Mouse (Mus musculus) leukemia stem cell, adult 10-12 weeks (primary cell): Measurements from ENCODE around the gene 3110070M22Rik. TPM values are rescaled to one million over a fixed set of nuclear protein-coding genes. Genes with fewer than 3 reads are reported as not detected.

Experiments used
- polyA plus RNA-seq: library from polyadenylated mRNA; stranded (reverse); fragments of >175 nt; gene quantifications from 2 replicates; pipeline ENCODE4 v1.2.3, GENCODE M21; 2012; ENCODE audit warnings: low replicate concordance

The 3110070M22Rik gene
- polyA plus RNA-seq: 2.3 and 3.0 TPM in 2 replicates

DNA sequence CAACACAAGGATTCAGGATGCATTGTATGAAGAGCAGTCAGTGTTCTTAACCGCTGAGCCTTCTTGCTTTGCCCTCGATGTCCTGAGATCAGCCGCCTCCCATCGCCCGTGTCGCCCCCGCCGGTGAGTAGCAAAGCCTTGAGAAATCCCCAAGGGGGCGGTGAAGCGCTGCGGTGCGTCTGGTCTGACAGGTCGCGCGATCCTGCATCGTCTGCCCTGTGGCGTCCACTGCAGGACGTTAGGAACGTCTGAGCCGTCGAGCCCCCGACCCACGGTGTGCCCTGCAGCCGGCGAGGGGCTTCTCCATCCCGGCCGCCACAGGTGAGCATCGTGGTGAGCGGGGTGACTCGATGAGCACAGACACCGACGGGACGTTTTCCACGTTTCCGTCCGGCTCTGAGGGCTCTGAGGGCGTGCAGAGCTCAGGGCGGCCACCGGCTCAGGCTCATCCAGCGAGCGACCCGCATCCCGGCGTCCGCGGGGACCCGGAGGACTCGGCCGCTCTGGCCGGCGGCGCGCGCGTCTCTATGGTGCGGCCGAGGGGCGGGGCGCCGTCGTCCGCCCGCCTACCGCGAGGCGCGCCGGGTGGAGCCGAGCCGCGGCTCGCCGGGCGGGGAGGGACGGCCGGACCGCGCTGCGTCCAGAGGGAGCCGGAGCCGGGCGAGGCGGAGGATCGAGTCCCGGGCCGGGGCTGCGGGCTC is at the start of gene 3110070M22Rik, which contains the start of gene Tmem267:
TSS of gene 3110070M22Rik (minus strand) at position 504 of the 701 bp plus-strand sequence.
TSS of gene Tmem267 (plus strand) at position 160 of the 701 bp plus-strand sequence.

DNA sequence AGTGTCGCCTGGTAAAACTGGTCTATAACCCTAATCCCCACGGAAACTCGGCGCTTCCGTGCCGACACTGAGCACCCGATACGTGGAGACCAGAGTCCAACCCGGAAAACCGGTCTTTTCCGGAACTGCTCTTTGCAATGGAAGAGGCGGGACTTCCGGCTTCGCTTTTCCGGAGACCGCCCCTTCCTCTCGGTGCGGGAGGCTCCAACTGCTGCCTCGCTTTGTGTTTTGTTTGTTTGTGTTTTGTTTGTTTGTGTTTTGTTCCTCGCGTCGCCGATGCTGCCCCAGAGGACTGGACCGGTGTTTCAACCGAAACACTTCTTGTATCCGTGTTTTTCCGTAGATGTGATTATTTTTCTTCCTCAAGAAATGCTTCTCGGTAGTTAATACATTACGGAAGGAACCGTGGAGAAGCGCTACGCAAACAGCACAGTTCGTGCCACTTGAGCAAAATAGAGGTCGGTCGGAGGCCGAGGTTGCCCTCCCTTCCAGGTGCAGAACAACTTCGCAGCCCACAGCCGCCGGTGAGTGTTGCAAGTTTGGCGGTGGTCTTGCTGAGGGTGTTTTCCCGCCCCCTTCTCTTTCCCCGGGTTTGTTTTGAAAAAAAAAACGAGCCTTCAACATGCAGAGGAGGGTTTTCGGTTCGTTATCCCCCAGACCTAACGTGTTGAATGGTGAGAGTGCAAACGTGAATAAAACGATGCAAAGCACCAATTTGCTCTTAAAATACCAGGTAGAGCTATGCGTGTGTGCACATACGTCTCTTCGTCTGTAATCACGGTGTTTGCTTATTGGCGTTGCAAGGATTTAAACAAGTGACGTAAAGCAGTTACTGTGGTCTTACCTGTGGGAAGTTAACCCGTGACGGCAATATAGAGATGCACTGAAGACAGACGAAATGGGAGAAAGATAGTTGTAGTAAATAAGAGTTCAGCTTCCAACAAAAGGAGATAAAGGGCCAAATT is 25.3 kb downstream of the 3110070M22Rik start, which contains the start of gene 4833420G17Rik:
TSS of gene 4833420G17Rik (plus strand) at position 173 of the 965 bp plus-strand sequence.

Other genes starting within 250 kb of the 3110070M22Rik start
- gene Paip1, start 59.8 kb downstream of the 3110070M22Rik start, polyA plus RNA-seq: 19.3 and 21.5 TPM in 2 replicates
- 2.1 and 9.1 TPM in 2 replicates for gene 4833420G17Rik, start 25.6 kb downstream of the 3110070M22Rik start, polyA plus RNA-seq
- gene Tmem267, start 344 bp downstream of the 3110070M22Rik start, polyA plus RNA-seq: 0.89 and 2.7 TPM in 2 replicates
- gene Ccl28, start 135.4 kb upstream of the 3110070M22Rik start, polyA plus RNA-seq: not detected in 2 replicates
- 0.79 and 2.1 TPM in 2 replicates for gene Hmgcs1, start 202.0 kb upstream of the 3110070M22Rik start, polyA plus RNA-seq